Mouse (Mus musculus): ENCODE measurements at regions not wholly inside any gene's neighbourhood (a gene's known extent, or its start where the extent isn't known, plus 50 kb on each side); places are given as distances from the start of the nearest gene placed in this dataset.
A peak's percentile ranks its signal among the peaks of the same experiment; 100 is the strongest.

- 85% methylated on average over 6 of the region's 6 CpGs for WGBS
These were observed 71.4 kb upstream of the Gypa start for GRCm38 (mm10) chr8:80422190-80422589.

GRCm38 (mm10) chr8:80416121-80416520, 77.5 kb upstream of the Gypa start:
- DNase-seq (ENCODE audit: low read depth, low spot score): no peak
- 84% methylated on average over 4 of the region's 4 CpGs for WGBS

More at GRCm38 (mm10) chr8:80422190-80422589, 71.4 kb upstream of the Gypa start:
- no peak for DNase-seq (ENCODE audit: low read depth, low spot score)

- 50% methylated on average over 2 of the region's 2 CpGs for WGBS
These were observed 93.9 kb upstream of the Gypa start for GRCm38 (mm10) chr8:80399594-80400207.

GRCm38 (mm10) chr8:80395010-80395409, 98.6 kb upstream of the Gypa start:
- no peak for DNase-seq (ENCODE audit: low read depth, low spot score)
- WGBS: 44% methylated on average over 5 of the region's 5 CpGs

More at GRCm38 (mm10) chr8:80399594-80400207, 93.9 kb upstream of the Gypa start:
- DNase-seq (ENCODE audit: low read depth, low spot score): no peak

- 90% methylated on average over 3 of the region's 3 CpGs for WGBS
- no peak for DNase-seq (ENCODE audit: low read depth, low spot score)
These were observed 100.5 kb upstream of the Gypa start for GRCm38 (mm10) chr8:80393111-80393510.

GRCm38 (mm10) chr8:80369221-80369620, 124.4 kb upstream of the Gypa start:
- WGBS: 88% methylated on average over 2 of the region's 2 CpGs

GRCm38 (mm10) chr8:80364059-80364458, 129.5 kb upstream of the Gypa start:
- WGBS: 73% methylated on average over 7 of the region's 7 CpGs
- DNase-seq (ENCODE audit: low read depth, low spot score): no peak

More at GRCm38 (mm10) chr8:80369221-80369620, 124.4 kb upstream of the Gypa start:
- DNase-seq (ENCODE audit: low read depth, low spot score): no peak

GRCm38 (mm10) chr8:80343299-80343698, 150.3 kb upstream of the Gypa start:
- no peak for DNase-seq (ENCODE audit: low read depth, low spot score)
- 87% methylated on average over 4 of the region's 4 CpGs for WGBS

- WGBS: 77% methylated on average over 2 of the region's 2 CpGs
- DNase-seq (ENCODE audit: low read depth, low spot score): no peak
These were observed 155.7 kb upstream of the Gypa start for GRCm38 (mm10) chr8:80337872-80338271.

GRCm38 (mm10) chr8:80328676-80329075, 164.9 kb upstream of the Gypa start:
- no peak for DNase-seq (ENCODE audit: low read depth, low spot score)
- 80% methylated on average over 2 of the region's 2 CpGs for WGBS

- no peak for DNase-seq (ENCODE audit: low read depth, low spot score)
- WGBS: 71% methylated on average over 3 of the region's 3 CpGs
These were observed 167.7 kb upstream of the Gypa start for GRCm38 (mm10) chr8:80325859-80326258.

GRCm38 (mm10) chr8:80325132-80325531, 168.4 kb upstream of the Gypa start:
- DNase-seq (ENCODE audit: low read depth, low spot score): peak; percentile 14
- WGBS: 24% methylated on average over 4 of the region's 4 CpGs

- DNase-seq (ENCODE audit: low read depth, low spot score): no peak
- WGBS: 37% methylated on average over 6 of the region's 6 CpGs
These were observed 175.2 kb upstream of the Gypa start for GRCm38 (mm10) chr8:80318231-80318870.

- WGBS: 6% methylated on average over 13 of the region's 13 CpGs
- DNase-seq (ENCODE audit: low read depth, low spot score): no peak
These were observed 178.2 kb upstream of the Gypa start for GRCm38 (mm10) chr8:80315371-80315770.

- 23% methylated on average over 7 of the region's 7 CpGs for WGBS
- no peak for DNase-seq (ENCODE audit: low read depth, low spot score)
These were observed 178.8 kb upstream of the Gypa start for GRCm38 (mm10) chr8:80314826-80315225.

GRCm38 (mm10) chr8:80313883-80314635, 179.5 kb upstream of the Gypa start:
- DNase-seq (ENCODE audit: low read depth, low spot score): no peak
- WGBS: 46% methylated on average over 12 of the region's 12 CpGs

- DNase-seq (ENCODE audit: low read depth, low spot score): no peak
- WGBS: 54% methylated on average over 4 of the region's 4 CpGs
These were observed 185.8 kb upstream of the Gypa start for GRCm38 (mm10) chr8:80307761-80308160.

- 73% methylated on average over 5 of the region's 5 CpGs for WGBS
- no peak for DNase-seq (ENCODE audit: low read depth, low spot score)
These were observed 195.0 kb upstream of the Gypa start for GRCm38 (mm10) chr8:80298596-80298995.

GRCm38 (mm10) chr8:80290311-80290710, 203.3 kb upstream of the Gypa start:
- no peak for DNase-seq (ENCODE audit: low read depth, low spot score)
- 81% methylated on average over 1 of the region's 1 CpGs for WGBS

GRCm38 (mm10) chr8:80289282-80289681, 204.3 kb upstream of the Gypa start:
- WGBS: 69% methylated on average over 6 of the region's 6 CpGs

More at GRCm38 (mm10) chr8:80289282-80289681, 204.3 kb upstream of the Gypa start:
- no peak for DNase-seq (ENCODE audit: low read depth, low spot score)

Data from large intestine, adult 2 months (tissue).